Mouse (Mus musculus) thymus, postnatal 4 days (tissue): Measurements from ENCODE around the gene Eva1b.

Experiments used
- DNase-seq: peaks from one replicate; pipeline ENCODE4 v3.0.0; 2021

The Eva1b gene

DNA sequence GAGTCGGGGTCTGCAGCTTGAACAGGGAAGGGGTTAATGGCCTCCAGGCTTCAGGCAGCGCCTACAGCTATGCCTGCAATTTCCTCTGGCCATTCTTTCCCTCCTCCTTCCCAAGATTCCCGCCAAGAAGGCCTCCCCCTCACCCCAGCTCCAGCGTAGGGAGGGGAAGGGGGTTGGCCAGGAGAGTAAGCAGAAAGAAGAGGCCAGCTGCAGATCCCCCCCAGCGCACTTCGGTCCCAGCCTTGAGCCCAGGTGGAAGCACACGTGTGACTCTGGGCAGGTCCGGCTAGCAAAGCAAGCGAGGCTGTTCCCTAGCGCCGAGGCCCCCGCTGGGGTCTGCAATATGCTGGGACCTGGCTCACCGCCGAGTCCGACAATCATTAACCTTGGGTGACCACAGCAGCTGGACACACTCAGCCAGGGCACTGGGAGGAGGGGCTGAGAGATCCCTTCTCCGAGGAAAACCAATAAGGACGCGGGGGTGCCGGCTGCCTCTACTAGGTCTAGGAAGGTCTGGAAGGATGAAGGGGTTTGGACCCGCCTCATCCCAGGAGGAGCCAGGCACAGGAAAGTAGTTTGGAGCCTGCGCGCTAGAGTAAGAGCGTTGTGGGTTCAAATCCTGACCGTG lies at the start of gene Eva1b:
Gene Eva1b, plus strand, starts transcription at position 212 of the 628 bp plus-strand sequence.
- peak; percentile 36 for DNase-seq

DNA sequence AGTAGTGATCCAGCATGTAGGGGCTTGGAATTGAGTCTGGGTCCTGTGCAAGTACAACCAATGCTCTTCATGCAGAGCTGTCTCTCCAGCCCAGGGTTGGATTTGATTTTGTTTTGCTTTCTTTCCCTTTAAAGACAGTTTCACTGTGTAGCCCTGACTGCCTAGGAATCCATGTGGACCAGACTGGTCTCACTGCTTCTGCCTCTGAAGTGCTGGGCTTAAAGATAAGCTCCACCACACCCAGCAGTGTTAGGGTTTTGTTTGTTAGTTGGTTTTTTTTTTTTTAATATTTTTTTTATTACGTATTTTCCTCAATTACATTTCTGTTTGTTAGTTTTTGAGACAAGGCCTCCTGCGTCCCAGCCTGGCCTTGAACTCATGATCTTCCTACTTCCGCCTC lies 48.2 kb upstream of the Eva1b start:
- no peak for DNase-seq

DNA sequence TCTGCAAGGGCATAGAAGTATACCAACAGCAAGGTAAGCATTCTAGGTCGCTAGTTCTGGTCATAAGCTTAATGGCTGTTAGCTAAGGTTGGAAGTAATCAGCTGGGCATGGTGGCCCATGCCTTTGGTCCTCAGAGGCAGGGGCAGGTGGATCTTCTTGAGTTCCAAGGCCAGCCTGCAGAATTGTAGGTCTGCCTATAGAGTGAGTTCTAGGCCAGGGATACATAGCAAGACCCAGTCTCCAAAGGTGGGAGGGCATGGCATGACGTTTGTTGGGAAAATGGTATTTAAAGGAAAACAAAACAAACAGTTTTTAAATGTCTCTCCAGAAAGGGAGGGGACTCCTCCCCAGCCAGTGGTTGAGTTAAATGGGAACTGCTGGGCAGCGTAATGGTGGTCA lies 46.8 kb upstream of the Eva1b start:
- DNase-seq, result no peak

DNA sequence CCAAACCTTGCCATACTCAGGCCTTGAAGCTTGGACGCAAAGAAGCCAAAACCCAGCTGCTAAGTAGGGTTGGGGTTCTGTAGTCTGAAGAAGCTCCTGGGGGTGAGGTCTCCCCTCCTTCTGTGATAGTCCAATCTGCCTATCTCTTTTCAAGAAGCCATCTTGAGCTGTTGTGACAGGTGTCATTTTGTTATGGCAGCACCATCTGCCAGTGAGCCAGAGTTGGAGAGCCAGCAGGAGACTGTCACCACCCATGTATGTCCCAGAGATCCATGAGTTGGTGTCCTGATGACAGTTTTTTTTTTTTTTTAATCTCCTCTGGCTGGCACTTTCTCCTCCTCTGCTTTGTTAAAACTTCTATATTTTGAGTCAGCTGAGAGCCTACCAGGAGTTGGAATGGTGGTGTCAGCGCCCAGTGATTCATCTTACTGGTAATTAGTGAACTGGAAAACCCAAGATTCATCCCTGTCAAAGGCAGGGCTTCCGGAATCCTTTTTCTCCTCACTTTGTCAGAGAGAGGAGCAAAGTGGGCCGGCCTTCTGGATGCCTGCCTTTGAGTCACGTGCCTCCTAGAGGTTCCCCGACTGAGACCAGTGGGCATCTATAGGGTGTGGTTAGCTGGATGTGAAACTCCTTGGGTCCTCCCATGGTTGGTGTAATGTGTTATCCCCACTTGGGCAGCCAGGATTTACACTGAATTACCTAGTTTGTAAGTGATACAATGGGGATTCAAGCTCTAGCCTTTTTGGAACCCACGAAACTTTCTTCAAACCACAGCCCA lies 45.3 kb upstream of the Eva1b start:
- DNase-seq, result no peak

DNA sequence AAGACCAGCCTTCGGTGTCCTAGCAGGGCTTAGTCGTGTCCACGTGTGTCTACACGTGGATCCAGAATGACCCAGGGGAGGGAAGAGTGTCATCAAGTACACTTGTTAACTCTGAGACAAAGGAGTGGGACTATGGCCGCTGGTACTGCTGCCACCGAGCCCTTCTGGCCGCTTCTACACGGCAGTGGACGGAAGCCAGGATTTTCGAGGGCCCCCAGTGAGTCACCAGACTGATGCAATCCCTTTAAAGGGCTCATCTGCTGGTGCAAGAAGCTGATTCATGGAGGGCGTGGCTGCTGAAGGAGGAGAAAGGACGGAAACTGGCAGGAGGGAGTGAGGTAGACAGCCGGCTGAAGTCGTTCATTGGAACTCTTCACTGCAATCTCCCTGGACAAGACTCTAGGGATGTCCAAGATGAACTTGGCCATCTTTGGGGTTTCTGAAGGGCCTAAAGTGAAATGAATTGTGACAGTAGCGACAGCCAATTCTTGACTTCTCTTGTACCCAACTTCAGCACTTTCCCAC lies 44.4 kb upstream of the Eva1b start:
- DNase-seq, result peak; percentile 63

DNA sequence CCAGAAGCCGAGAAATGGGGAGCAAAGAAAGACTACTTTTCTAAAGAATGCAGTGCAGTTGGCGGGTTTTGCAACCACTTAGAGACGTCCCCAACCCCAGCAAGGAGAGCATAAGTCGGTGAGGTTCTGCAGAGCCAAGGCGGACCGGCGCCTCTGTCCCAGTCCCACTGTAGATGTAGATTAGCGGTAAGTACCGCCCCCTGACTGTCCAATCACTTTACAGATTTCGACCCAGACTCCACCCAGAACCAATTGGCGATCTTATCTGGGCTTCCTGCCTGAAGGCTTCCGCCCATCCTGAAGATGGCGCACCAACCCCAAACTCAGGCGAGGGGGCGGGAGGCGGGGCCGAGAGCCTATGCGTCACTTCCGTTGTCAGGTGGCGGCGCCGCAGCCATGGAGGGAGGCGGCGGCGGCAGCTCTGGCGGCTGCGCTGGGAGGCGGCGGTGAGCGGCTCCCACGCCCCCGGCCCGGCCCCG lies 43.9 kb upstream of the Eva1b start, which contains the start of gene Stk40:
Gene Stk40, plus strand, starts transcription at position 368 of the 479 bp plus-strand sequence.
- peak; percentile 97 for DNase-seq

DNA sequence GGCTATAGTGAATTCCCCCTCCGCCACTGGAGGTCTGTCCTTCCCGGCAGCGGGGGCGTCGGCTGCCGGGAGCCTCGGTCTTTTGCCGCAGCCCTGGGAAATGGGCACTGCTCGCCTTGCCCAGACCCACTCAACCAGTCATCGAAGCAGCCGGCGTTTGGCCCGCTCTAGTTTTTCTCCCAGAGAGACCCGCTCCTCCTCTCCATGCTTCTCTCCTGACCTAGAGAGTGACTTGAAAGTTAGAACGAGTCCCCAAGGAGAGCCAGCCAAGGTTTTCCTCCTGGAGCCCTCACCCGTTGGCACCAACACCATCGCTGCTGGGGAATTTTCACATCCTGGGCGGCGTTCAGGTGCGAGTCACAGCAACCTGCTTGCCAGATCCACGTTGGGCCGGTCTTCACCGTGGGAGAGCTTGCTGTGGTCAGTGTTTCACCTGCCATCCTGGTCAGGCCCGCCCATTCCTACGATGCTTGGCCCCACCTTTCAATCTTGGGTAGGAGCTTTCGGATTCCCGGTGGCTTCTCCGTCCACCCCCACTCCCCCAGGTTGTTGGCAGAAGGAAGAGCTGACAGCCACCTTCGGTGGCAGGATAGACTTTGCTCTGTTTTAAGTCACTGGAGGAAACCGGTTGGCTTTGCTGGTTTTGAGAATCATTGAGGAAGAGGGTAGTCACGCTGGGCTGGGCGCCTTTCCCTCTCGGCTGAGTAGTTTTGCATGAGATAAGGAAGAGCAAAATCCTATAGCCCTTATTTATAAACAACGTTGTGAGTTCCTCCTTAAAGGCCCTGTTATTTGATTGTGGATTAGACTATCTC lies 43.1 kb upstream of the Eva1b start:
- DNase-seq, result no peak

DNA sequence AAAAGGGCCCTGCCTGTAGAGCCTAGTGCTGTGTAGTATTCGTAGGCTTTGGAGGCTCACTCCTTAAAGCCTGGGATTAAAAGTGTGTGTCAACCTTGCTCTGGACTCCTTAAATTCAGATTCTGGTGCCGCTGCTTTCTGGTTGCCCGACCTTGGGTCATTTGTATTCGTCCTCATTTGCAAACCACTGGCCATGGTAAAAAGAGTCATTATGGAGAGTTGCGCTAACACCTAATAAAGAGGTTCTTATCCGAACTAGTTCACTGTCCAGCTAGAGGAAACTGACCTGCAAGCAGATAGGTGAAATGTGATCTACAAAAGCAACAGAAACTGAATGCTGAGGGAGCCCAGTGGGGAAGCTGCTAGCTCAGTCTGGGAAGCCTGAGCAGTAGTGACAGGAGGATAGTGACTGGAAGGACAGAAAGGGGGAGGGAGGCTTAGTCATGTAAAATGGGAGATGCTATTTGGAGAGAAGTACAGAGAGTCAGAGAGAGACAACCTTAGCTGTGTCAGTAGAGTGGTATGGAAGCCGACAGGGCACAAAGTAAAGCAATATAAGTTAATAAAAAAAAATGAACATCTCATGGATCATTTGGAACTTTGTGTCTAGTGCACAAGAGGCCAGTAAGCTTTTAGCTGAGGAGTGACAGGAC lies 42.3 kb upstream of the Eva1b start:
- DNase-seq, result no peak

DNA sequence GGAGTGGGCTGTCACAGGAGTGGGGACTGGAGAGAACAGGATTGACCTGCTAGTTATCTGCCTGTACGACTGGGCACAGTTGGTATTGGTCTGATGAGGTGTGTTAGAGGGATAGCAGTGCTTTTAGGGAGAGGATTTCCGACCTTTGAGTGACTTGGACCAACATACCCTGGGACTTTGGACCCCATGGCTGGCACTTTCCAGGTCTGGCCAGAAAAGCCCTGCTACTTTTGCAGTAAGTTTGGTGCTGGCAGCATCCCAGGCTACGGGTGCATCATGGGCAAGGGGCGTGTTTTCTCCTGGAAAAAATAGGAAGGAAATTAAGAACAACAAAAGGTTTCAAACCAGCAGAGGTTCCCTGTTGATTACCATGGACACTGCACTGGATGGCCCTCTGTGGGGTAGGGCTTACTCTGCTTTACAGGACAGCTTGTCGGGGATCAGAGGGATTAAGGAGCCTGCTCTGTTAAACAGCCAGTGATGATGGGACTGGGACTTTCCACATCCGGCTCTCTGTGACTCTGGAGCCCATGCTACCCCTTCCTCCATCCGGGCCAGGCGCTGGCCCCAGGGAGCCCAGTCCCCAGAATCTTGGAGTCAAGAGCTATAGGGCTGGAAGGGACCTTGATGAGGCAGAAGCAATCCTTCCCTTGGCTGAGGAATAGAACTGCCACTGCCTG lies 39.3 kb upstream of the Eva1b start:
- DNase-seq, result no peak

DNA sequence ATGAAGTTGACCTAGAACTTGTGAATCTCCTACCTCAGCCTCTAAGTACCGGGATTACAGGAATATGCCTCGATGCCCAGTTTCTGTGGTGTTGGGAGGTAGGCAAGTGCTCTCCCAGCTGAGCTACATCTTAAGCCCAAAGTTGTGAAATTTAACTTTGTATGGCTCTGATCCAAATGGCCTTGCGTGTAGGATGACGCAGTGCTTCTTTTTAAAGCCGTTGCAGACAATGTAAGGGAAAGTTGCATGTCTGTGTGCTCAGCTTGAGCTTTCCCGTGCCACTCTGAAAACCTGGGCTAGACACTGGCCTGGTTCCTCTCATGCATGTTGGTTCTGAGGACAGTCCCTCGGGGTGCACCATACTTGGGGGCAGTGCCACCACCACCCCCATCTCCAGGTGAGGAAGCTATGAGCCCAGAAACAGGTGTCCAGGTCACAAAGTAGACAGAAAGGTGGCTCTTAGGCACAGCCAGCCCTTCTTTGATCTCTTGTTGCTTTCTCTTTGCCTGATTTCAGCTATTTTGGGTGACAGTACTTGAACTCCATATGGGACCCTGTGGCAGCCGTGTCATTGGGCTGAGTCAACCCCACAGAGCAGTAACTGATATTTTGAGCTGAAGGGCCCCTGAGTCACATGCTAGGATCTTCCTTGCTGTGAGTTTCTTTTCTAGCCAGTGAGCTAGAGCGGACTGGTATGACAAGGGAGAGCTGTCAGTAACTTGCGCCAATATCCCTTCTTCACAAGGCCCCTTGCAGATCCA lies 37.8 kb upstream of the Eva1b start:
- DNase-seq, result no peak

DNA sequence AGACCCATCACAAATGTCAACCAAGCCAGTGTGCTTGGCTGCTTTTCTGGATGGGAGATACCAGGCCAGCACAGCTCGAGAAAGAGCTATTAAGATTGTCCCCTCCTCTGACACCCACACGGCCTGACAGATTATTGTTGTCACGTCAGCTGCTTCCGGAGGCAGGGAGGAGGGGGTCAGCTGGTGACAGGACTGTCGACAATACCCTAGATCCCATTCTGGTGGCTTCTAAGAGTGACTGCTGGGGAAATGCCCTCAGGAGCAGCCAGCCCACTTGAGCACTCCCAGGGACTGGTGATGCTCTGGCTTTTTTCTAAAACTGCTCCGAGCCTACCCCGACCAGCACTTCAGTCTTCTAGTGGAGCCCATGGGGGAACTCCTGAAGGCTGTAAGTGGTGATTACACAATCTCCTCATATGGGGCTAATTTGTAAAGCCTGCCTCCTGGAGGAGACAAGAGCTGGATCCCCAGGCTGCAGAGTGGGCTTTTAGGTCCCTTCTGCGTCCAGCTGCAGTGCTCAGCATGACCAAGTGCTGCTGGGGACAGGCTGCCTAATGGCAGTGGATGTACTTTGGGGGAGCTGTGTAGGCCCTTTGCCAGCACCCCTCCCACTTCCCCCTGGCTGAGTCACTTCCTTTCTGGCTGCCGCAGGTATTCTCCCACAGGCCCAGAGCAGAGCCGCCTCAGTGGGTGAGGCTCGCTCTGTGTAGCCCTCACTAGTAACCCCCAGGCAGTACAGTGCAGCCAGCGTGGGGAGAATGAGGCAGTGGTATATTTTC lies 37.0 kb upstream of the Eva1b start:
- peak; percentile 80 for DNase-seq

DNA sequence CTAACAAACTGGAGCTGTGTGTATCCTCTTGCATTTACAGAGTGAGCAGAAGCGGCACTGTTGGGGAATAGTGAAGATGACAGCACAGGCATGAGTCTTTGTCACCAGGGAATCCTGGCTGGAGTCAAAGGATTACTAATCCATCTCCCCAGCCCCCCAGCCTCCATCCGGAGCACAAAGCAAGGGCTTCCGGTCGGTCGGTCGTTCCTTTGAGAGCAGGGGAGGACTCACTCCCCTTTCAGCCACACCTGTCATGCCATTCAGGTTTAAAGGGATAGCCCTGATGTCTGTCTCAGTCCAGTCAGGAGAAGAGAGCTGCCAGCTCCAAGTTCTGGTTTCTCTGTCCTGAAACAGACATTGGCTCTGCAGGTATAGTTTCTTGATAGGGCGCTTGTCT lies 36.4 kb upstream of the Eva1b start:
- DNase-seq, result no peak

DNA sequence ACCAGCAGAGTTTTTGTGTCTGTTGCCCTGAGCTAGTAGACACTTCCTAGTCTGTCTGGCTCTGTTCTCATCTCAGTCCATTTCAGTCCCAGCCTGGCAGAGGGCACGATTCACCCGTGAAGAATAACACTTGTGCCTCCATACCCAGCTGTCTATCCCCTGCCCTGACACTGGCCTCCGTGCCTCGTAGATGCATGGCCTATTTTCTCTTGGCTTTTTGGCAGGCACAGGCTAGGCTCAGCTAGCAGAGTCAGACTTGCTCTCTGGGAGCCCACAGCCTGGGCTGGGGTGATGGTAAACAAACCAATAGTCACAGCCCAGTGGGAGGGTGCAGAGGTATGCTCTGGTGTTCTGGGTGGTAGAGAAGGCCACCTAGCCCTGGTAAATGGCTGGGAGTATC lies 34.3 kb upstream of the Eva1b start:
- no peak for DNase-seq

DNA sequence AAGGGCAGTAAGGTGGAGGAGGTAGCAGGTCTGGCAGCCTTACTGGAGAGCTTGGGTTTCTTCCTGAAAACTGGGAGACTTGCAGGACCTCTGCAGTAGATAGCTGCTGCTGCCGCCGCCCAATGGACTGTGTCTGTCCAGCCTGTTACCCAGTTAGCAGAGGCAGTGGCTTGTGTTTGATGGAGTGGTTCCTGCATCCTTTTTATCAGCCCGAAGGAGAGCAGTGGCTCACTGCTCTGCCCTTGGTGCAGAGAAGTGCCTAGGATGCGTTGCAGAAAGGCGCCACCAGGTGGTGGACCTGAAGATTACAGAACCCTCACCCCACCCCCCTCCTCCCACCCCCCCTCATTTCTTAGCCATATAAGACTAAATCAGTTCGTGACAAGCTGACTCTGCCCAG lies 33.6 kb upstream of the Eva1b start:
- peak; percentile 91 for DNase-seq

DNA sequence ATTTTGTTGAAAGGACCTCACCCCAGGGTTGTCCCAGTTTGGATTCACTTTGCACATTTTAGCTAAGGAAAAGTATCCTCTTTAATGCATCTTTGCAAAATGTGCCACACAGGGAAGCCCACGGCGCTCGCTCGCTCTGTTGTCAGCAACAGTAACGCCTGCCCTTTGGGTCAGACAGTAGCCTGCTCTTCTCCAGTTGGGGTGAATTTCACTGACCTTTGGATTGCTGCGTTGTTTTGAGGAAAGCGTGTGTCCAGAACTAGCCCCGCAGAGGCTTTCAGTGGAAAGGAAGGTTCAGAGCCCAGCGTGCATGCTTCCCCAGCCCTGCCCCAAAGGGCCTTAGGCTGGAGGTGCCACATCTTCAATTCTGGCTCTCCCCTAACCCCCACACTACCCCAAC lies 32.1 kb upstream of the Eva1b start:
- DNase-seq, result no peak

DNA sequence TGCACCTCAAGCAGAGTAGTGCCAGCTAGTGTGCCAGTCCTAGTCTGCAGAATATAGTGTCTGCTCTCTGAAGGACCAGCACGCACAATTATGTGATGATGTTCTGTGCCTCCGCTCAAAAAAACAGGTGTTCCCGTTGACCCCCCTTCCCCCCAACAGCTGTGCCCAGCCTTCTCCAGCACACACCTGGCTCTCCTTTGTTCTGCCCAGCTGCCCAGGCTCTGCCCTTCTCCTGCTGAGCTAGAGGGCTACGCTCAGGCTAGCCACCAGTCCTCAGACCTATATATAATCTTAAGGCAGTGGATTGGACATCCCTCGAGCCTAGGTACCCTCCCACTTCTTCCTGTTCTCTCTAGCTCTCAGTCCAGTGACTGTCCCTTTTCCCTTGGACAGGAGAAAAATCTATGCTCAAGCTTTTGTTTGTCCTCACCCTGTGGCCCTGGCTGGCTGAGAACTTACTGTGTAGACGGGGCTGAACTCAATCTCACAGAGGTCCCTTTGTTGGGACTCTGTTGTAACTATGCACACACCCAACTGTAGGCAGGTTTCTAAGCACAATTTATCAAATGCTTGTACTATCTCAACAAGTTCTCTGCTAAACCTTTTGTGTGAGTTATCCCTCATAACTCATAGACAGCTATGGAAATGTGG lies 31.5 kb upstream of the Eva1b start:
- no peak for DNase-seq

DNA sequence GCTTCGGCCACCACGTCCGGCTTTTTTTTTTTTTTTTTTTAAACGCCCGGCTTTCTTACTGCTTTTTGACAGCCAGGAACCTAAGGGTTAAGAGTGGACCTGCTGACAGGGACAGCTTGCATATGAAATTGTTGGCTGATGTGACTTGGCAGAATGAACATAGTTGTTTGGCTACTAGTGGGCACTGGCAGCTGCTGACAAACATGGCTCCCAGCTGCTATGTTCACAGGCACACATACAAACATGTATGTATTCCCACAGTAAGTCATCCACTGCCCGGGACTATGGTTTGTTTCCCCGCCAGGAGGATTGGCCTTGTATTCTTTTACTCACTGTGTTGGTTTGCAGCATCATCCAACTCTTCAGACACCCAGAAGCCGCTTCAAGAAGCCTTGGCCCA lies 30.4 kb upstream of the Eva1b start:
- no peak for DNase-seq

DNA sequence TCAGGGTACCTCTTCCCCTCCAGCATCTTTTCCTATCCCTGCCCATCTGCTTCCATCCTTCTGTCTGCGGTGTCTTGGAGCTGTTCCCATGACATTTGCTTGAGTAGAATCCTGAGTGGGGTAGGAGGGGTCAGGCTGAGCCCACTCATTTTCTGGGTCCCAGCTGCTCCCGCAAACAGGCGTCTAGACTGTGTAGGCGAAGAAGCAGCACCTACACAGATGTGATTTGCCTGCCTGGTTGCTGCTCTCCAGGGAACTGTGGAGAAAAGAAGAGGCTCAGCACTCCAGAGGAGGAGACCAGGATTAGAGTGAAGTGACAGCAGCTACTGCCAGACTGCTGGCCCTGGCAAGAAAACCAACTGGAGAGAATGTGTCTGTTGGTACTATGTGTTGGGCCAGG lies 28.9 kb upstream of the Eva1b start:
- no peak for DNase-seq

DNA sequence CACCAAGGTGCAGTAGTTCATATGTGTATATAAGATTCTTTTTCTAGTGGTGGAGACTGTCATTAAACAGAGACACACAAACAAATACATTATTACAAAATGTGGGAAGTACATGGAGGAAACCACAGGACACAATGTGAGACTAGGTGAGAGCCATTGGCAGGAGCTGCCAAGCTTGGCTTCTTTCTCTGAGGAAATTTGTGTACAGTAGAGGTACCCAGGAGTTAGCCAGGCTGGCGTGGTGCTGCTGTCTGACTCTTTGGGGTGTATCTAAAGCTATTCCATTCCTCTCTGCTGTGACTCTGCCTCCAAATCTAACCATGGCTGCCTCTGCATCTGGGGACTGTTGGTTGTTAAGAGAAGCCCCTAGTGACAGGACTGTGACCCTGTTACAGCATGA lies 28.5 kb upstream of the Eva1b start:
- no peak for DNase-seq

DNA sequence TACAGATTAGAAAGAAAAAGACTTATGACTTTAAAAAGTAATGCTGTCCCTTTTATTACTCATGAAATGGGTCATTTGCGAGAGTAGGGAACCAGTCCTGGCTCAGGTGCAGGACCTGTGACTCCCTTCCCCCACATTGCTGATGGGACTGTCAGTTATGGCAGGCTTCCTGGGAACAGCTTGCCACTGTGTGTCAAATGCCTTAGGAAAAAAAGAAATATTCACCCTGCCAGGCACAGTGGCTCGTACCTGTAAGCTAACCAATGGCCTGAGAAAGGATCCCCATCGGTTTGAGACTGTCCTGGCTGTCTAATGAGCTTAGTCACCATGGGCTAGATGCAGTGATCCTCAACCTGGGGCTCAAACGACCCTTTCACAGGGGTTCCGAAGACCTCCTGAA lies 27.5 kb upstream of the Eva1b start:
- DNase-seq, result no peak
